ENCODE assay signal across 18 mouse cellular contexts in the genomic region with DNA sequence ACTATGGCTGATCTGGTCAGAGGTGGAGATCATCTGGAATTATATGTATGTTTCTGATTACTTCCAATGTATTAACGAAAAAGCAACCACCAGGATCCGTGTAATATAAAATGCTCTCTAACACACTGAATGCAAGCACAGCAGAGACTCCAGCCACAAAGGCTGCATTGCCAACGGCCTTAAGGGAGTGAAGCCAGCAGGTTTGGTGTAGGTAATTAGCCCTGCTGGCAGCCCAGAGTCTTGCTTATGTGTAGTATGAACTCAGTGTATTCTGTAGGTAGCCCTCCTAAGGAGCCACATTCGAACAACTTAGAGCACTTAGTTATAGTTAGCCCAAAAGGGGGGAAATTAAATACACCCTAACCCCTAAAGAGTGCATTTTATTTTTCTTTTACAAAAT.
DNase-seq lines count a peak whose midpoint lies in the region; ATAC-seq and TF ChIP-seq lines count a peak whose summit lies in the region.
"Had no signal": no experiment of that assay in that cellular context is flagged by ENCODE, and none has a peak within 500 bp of the region (broad histone marks: within the 10 kb centered on the region; RNA-seq: fewer than 3 reads in every experiment).

No protein-coding gene starts in this region.

- 69% methylated on average over 4 of the region's 4 CpGs for WGBS in neural tube, embryonic 13.5 days
- WGBS in limb, embryonic 12.5 days, result 37% methylated on average over 4 of the region's 4 CpGs
- 67% methylated on average over 4 of the region's 4 CpGs for WGBS in liver, embryonic 12.5 days (ENCODE audit: insufficient replicate concordance)

- 0 out of 2 replicates have a peak, but pooled peaks have one; percentile 56 for ATAC-seq in neural tube, embryonic 13.5 days (ENCODE audit: low read depth)
- no peak for ATAC-seq in limb, embryonic 12.5 days (ENCODE audit: insufficient number of reproducible peaks, insufficient read depth, low FRiP score, low TSS enrichment, low read depth)
- ATAC-seq in liver, embryonic 12.5 days, result no peak
- ATAC-seq: activated CD4-positive, CD25-positive, alpha-beta regulatory T cell, adult 4 months had no signal

- H3K4me2 ChIP-seq in neural tube, embryonic 13.5 days, result no peak overlapping the region
- no peak overlapping the region for H3K4me2 ChIP-seq in limb, embryonic 12.5 days
- no peak overlapping the region for H3K4me2 ChIP-seq in liver, embryonic 12.5 days
- H3K4me2 ChIP-seq: limb, embryonic 13.5 days; neural tube, embryonic 12.5 days had no signal

- no peak for TF ChIP-seq CTCF in gastrocnemius, adult 2 months (IDR thresholded peaks at IDR 0.05)

- 0 out of 2 replicates have a peak, but pooled peaks cover 8% of the 10 kb centered on the region for H3K36me3 ChIP-seq in neural tube, embryonic 13.5 days
- H3K36me3 ChIP-seq in limb, embryonic 12.5 days, result no peaks in the 10 kb centered on the region
- H3K36me3 ChIP-seq in liver, embryonic 12.5 days, result no peaks in the 10 kb centered on the region
- H3K36me3 ChIP-seq: limb, embryonic 13.5 days; neural tube, embryonic 12.5 days had no signal

- no peaks in the 10 kb centered on the region for H3K9me3 ChIP-seq in neural tube, embryonic 13.5 days
- peaks cover 3% of the 10 kb centered on the region; the same call in 1 of the 2 replicates for H3K9me3 ChIP-seq in limb, embryonic 12.5 days
- no peaks in the 10 kb centered on the region for H3K9me3 ChIP-seq in liver, embryonic 12.5 days (replicated peaks)
- H3K9me3 ChIP-seq: limb, embryonic 13.5 days; neural tube, embryonic 12.5 days had no signal

- no peaks in the 10 kb centered on the region for H3K27me3 ChIP-seq in neural tube, embryonic 13.5 days
- H3K27me3 ChIP-seq in limb, embryonic 12.5 days, result no peaks in the 10 kb centered on the region
- H3K27me3 ChIP-seq in liver, embryonic 12.5 days (replicated peaks), result no peaks in the 10 kb centered on the region
- H3K27me3 ChIP-seq: neural tube, embryonic 12.5 days had no signal

- no peak overlapping the region for H3K9ac ChIP-seq in neural tube, embryonic 13.5 days
- no peak overlapping the region for H3K9ac ChIP-seq in limb, embryonic 12.5 days (replicated peaks)
- no peak overlapping the region for H3K9ac ChIP-seq in liver, embryonic 12.5 days
- H3K9ac ChIP-seq: limb, embryonic 13.5 days; neural tube, embryonic 12.5 days had no signal

- 0 out of 2 replicates have a peak overlapping the region, but pooled peaks have one; percentile 53 for H3K27ac ChIP-seq in gastrocnemius, adult 2 months
- peak overlapping the region; percentile 77 for H3K27ac ChIP-seq in neural tube, embryonic 13.5 days (replicated peaks)
- H3K27ac ChIP-seq in limb, embryonic 12.5 days, result 0 out of 2 replicates have a peak overlapping the region, but pooled peaks have one; percentile 23
- H3K27ac ChIP-seq in liver, embryonic 12.5 days, result no peak overlapping the region
- H3K27ac ChIP-seq: limb, embryonic 13.5 days; neural tube, embryonic 12.5 days had no signal

- no peak for DNase-seq in gastrocnemius, adult 2 months
- no peak for DNase-seq in gastrocnemius, adult 8-10 months (ENCODE audit: low spot score in 2 of 2)
- no peak for DNase-seq in neural tube, embryonic 10.5 days (ENCODE audit: extremely low spot score, low spot score)
- DNase-seq in spleen, postnatal 10 days (ENCODE audit: low spot score in 2 of 2), result no peak
- DNase-seq in right cerebral cortex, postnatal 25 days, result no peak
- DNase-seq: adrenal gland, postnatal 36 days; cerebellum, postnatal 14 days; gastrocnemius, postnatal 36 days; kidney, adult 9 months; kidney, postnatal 4 days; lung, postnatal 14 days; thymus, adult 2 months had no signal

- peaks cover 29% of the 10 kb centered on the region for H3K4me1 ChIP-seq in neural tube, embryonic 13.5 days (replicated peaks)
- peaks cover 14% of the 10 kb centered on the region for H3K4me1 ChIP-seq in limb, embryonic 12.5 days (replicated peaks)
- no peaks in the 10 kb centered on the region for H3K4me1 ChIP-seq in liver, embryonic 12.5 days

- H3K4me3 ChIP-seq in gastrocnemius, adult 2 months, result no peak overlapping the region
- H3K4me3 ChIP-seq in neural tube, embryonic 13.5 days, result no peak overlapping the region
- no peak overlapping the region for H3K4me3 ChIP-seq in limb, embryonic 12.5 days (replicated peaks)
- H3K4me3 ChIP-seq in liver, embryonic 12.5 days, result no peak overlapping the region
- H3K4me3 ChIP-seq: limb, embryonic 13.5 days; neural tube, embryonic 12.5 days had no signal

- intact Hi-C loops in gastrocnemius, adult 2 months (cut with DNase I), result no loop called here
